Mouse (Mus musculus): ENCODE data around the gene Tfdp1.
"Not testable (repeated sequence)": the region's sequence is repeated elsewhere in the genome, so short reads cannot be mapped to it uniquely, and the experiment has no call there.

The Tfdp1 gene

DNA sequence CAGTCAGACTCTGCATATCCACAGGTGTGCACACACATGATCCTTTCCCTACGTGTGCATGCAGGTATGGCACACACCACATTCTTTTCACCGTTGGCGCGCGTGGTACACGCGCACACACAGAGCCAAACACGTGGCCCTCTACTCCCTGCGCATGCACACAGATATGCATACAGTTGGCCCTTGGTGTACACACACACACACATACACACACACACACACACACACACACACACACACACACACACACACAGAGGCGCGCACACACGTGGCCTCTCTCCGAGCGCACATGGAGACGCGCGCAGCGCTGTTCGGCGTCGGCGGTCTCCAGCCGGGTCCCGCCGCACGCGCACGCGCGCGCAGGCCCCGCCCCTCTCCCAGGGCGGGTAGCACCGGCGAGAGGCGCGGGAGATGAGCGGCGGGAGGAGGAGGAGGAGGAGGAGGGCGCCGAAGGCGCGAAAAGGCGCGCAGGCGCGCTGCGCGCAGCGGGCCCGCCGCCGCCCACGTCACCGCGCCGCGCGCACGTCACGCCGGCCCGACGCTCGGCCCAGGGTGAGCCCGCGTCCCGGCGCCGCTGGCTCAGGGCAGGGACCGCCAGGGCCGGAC, at the start of gene Tfdp1:
TSS of gene Tfdp1 (plus strand) at position 497 of the 606 bp plus-strand sequence.
- DNase-seq (ENCODE audit: low spot score), result peak; percentile 85

DNA sequence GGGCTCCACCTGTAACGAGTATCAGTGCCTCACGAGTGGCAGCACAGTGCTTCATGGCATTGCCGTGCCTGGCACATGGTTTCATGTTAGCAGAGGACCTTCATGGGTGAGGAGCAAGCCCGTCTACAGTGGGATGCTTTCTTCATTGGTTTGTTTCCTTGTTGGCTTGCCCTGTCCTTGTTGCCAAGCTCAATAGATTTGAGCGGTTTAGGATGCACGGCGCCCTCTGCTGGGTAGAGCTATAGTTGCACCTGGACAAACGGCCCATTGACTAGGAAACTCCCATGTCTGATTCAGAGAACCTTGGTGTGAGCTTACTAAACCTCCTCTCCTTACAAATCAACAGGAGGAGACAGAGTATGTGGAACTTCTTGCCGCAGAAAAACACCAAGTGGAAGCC, 46.2 kb upstream of the Tfdp1 start:
- peak; percentile 52 for DNase-seq (ENCODE audit: low spot score)

DNA sequence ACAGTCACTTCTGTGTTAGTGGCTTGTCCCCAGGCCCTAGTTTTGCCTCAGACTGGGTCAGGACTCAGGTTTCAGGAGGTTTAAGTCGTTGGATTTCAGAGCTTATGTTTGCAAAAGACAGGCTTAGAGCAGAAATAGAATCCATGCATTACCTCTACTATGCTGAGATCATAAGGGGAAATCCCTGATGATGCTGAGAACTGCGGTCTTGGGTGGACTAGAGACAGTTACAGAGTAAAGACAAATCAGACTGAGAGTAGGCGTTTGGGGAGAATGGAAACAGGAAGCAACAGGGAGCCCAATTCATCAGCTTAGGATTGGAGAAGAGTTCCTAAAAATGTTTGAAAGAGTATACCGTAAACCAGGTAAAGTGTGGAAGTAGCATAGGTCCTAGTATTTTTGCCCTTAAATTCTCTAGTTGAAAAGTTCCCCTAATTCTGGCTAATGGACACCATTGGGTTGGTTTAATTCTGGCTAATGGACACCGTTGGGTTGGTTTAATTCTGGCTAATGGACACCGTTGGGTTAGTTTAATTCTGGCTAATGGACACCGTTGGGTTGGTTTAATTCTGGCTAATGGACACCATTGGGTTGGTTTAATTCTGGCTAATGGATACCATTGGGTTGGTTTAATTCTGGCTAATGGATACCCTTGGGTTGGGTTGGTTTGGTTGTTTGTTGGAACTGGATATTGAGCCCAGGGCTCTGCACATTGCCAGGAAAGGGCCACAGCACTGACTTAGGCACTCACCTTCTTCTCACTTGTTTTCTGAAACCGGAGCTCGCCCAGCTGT, 44.7 kb upstream of the Tfdp1 start:
- no peak for DNase-seq (ENCODE audit: low spot score)

DNA sequence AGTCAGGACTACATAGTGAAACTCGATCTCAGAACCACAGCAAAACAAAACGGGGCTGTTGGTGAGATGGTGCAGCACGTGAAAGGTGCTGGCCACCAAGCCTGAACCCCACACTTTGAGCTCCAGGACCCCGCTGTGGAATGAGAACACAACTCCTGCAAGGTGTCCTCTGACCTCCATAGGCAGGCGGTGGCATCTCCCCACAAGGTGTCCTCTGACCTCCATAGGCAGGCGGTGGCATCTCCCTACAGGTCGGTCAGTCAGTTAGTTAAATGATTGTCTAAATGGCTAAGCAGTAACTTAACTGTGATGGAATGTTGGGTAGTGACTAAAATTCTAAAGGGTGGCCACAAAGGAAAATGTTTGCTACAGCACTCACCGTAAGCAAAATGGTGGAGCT, 39.0 kb upstream of the Tfdp1 start:
- peak; percentile 26 for DNase-seq (ENCODE audit: low spot score)

DNA sequence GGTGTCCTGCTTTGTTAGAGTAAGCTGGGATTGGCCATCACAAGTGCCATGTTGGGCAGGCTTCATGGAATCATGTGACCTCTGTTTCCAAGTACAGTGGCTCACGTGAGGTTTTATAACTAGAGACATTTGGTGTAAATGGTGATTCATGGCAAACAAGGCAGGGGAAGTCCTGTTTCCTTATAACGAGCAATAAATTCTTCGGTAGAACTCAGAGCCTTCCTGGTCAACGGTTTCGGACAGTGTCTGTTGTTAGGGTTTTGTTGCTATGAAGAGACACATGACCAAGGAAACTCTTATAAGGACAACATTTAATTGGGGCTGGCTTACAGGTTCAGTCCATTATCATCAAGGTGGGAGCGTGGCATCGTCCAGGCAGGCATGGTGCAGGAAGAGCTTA, 37.5 kb upstream of the Tfdp1 start:
- DNase-seq (ENCODE audit: low spot score), result no peak

DNA sequence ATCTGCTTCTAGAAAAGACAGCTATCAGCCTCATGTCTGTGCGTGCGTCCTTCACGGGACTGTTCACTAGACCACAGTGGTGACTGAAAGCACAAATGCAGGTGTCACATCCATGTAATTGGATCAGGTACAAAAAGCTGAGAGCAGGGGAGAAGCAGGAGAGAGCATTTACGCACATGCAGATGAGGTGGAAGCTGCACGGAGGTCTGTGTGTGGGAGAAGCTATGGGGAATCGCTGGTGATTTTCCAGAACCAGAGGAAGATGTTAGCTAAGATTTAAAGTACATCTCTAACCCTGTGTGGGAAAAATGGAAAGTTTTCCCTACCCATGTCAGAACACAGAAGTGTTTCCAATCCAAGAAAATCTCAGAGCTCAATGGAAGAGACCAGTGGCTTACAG, 33.1 kb upstream of the Tfdp1 start:
- DNase-seq (ENCODE audit: low spot score), result no peak

DNA sequence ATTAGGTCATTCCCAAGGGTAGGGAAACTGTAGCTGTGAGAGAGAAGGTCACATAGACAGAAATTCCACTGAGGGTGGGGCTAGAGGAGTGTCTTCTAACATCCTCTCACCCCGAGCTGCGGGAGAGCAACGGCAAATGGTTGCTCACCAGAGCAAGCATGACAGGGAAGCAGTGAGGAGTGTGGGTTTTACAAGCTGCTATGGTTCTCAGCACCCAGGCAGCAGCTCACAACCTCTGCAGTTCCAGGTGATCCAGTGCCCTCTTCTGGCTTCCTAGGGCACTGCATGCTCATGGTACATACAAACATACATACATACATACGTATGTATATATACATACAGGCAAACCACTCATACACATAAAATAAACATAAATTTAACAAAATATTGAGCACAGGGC, 32.7 kb upstream of the Tfdp1 start:
- no peak for DNase-seq (ENCODE audit: low spot score)

DNA sequence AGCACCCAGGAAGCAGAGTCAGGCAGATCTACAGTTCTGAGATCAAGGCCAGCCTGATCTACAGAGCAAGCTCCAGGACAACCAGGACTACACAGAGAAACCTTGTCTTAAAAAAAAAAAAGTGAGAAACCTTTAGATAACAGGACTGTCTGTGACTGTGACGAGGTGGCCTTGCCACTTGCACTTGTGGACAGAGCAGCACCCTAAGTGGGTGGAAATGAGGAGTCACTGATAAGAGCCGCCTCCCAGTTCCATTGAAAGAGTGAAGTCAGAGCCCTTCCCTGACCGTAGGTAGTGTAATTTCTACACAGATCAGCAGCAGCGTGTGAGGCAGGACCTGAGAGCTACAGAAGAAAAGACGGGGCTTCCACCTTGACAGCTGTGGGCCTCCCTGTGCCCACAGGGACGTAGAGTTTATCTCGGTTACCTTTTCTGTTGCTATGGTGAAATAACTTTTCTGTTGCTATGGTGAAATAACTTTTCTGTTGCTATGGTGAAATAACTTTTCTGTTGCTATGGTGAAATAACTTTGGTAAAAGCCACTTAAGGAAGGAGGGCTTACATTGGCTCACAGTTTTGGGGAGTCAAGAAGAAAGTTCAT, 32.1 kb upstream of the Tfdp1 start:
- DNase-seq (ENCODE audit: low spot score), result no peak

DNA sequence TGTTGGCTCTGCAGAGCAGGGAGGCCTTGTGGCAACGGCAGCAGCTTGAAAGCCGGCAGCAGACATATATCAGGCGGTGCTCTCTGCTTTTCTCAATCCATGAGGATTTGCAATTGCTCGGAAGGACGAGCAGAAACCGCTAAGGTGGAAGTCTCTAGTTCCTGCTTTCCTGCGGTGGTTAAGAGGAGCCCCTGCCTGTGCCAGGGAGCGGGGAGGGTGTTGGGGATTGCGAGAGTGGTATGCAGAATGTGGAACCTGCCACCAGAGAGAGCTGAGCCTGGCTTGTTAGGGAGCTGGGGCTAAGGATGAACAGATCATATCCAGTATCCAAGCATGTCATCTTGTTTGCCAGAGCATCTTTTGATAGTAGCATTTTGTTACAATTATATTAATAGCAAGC, 31.6 kb upstream of the Tfdp1 start:
- DNase-seq (ENCODE audit: low spot score), result no peak

DNA sequence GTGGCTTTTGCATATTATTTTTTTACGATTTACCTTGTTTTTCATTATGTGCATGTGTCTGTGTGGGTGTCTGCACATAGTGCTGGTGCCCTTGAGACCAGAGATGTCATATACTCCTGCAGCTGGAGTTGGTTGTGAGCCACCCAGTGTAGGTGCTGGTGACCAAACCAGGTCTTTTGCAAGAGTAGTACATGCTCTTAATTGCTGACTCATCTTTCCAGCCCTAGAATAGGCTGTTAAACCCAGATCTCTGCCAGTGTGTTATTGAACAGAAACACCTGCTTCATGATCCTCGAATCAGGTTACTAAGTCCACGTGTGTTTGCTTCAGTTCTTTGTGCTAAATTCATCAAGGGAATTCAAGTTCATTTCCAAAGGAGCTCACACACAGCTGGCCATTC, 23.6 kb upstream of the Tfdp1 start:
- DNase-seq (ENCODE audit: low spot score), result no peak

DNA sequence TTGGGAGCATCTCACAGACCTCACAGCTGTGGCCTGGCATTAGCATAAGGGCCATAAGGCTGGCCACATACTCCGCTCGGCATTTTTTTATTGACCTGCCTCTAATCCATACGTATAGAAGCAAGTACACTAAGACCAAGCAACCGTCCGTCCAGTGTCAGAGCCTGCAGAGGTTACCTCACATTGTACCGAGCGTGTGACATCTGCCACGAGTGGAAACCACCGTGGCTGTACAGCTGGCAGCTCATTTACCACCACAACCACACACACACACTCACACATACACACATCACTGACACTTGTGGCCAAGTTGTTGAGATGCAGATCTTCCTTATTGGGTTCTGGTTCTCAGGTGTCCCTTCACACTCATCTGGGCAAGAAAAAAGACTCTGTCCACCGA, 21.9 kb upstream of the Tfdp1 start:
- DNase-seq (ENCODE audit: low spot score), result no peak

DNA sequence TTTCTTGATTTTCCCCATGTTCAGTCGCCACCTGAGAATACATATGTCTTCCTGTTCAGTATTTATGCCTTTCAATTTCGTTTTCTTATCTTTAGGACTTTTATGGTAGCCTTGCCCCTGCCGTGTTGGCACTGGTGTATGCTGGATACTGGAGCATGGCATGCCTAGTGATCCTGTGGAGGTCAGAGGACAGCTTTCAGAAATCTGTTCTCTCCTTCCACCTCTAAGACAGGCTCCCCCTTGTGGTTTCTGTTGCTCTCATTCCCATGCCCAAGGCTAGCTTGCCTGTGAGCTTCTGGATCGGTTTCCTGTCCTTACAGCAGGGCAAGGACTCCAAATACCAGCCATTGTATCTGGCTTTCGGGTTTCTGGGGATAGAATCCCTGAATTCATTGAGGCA, 12.0 kb upstream of the Tfdp1 start:
- peak; percentile 53 for DNase-seq (ENCODE audit: low spot score)

DNA sequence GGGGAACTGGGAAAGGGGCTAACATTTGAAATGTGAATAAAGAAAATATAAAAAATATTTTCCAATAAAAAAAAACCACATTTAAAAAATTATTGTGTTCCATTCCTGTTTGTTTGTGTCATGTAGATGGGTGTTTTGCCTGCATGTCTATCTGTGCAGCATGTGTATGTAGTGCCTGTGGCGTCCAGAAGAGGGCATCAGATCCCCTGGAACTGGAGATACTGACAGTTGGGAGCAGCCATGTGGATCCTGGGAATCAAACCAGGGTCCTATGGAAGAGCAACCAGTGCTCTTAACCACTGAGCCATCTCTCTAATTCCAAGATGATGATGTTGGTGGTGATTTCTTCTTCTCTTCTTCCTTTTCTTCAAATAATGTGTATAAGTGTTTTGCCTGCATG, 3.9 kb upstream of the Tfdp1 start:
- DNase-seq (ENCODE audit: low spot score), result no peak

DNA sequence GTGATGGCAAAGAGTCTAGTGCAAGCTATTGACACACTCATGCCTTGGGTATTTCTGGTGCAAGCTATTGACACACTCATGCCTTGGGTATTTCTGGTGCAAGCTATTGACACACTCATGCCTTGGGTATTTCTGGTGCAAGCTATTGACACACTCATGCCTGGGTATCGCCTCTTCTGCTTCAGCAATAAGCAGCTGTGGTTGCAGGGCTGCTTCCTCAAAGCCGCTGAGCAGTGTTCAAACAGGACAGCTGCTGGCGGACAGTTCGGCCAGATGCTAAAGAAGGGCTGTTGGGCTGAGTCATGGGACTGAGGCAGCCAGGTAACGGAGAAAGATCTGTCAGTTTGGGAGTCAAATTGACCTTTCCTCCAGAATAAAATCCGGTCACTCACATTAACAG, 1.3 kb upstream of the Tfdp1 start:
- DNase-seq (ENCODE audit: low spot score), result not testable (repeated sequence)

DNA sequence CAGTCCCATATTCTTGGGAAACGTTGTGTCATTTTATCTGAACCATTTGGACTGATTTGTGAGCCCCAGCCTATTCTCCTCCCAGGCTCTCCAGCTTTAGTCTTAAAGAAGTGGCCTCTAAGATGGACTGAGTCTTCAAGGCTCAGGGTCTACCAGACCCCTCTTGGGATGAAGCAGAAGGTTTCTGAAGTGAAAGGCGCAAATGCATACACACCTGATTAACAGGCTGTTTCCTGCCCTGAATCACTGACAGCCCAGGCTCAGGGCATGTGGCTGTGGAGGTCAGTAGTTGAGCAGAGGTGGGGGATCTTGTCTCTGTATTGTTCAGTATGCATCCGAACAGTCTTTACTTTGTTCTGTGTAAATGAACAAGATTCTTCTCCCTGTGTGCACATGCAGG, 873 bp upstream of the Tfdp1 start:
- DNase-seq (ENCODE audit: low spot score), result no peak

DNA sequence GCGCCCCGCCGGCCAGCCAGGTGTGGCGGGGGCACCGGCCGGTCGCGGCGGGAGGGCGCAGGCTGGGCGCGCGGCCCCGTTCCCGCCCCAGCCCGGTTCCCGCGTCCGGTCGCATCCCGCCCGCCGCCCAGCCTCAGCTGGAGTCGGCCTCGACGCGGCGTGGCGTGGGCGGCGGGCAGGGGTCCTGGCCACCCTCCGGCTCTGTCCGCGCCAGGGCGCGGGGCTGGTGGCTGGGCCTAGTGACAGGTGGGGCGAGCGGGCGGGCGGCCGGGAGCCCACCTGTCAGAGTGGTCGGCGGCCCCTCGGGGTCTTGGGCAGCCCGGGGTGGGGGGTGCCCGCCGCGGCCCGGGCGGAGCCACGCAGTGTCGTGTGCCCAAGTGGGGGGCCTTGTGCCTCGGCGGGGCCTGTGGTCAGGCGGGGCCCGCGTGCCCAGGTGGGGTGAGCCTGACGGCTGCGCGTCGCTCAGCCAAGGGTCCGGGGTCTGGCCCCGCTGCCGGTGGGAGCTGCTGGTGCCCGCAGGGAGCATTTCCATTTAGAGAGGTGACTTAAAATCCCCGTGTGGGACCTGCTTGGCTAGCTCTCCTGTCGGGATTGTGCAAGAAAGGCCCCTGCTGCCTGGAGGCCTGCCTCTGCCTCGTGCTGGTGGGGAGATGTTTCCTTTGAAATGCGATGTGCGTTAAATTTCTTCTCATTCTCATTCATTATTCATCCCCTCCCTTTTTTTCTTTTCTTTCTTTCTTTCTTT, 522 bp downstream of the Tfdp1 start:
- peak; percentile 52 for DNase-seq (ENCODE audit: low spot score)

DNA sequence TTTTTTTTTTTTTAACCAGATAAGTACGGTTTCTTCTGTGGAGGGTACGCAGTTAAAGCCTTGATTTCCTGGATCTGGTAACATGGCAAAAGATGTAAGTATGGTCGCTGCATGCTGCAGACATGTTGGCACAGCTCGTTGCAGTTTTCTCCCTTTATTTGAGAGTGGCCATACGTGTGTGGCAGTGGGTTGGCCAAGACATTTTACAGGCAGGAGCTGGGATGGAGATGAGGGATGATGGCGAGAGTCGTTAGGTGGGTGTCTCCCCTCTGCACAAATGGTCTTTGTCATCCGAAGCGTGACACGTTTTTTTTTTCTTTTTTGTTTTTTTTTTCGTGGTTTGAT, 1.1 kb downstream of the Tfdp1 start:
- DNase-seq (ENCODE audit: low spot score), result no peak

DNA sequence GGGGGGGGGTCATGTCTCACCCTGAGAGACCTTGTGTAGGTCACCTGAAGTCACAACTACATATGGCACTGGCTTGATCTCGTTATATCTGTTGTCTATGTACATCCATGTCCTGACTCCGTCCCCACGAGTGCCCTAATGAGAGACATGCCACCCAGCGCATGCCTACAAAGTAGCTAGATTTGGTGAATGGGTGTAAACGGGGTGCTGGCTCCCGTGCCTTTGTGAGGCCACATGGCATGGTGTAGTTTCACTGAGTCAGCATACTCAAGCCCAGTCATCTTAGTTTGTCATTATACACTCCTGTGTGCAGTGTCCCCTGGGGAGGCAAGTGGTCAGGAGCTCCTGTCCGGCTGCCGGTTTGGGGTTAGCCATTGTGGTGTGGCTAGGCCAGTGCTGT, 2.1 kb downstream of the Tfdp1 start:
- DNase-seq (ENCODE audit: low spot score), result no peak

DNA sequence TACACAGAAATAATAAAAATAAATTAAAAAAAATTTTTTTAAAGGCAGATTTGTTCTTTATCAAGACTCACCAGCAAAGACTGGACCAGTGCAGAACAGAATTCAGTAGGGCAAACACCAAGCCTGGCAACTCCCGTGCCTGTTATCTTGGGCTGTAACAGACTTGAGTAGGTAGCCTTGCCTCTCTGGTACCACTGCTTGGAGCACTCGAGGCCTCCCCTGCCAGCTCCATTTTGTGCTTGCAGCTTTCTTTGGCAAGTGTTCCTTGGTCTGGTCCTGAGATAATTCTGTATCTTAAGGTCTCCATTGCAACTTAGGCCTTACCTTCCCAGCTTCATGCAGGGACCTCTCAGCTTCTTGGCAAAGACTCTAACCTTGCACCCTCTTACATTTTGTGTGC, 3.8 kb downstream of the Tfdp1 start:
- DNase-seq (ENCODE audit: low spot score), result no peak

DNA sequence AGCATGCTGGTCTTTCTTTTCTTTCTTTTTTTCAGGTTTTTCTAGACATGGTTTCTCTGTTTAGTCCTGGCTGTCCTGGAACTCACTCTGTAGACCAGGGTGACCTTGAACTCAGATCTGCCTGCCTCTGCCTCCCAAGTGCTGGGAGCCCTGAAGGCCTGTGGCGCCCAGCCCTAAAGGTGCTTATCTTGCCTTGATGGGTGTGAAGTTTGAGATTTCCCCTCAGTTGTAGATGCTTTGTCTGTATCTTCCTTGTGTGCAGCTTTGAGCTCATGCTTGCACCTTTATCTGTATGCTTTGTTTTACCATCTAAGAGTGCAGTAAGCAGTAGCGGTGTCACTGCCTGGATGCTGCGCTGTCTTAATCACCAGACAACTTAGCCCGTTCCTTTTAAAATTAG, 4.6 kb downstream of the Tfdp1 start:
- DNase-seq (ENCODE audit: low spot score), result no peak

DNA sequence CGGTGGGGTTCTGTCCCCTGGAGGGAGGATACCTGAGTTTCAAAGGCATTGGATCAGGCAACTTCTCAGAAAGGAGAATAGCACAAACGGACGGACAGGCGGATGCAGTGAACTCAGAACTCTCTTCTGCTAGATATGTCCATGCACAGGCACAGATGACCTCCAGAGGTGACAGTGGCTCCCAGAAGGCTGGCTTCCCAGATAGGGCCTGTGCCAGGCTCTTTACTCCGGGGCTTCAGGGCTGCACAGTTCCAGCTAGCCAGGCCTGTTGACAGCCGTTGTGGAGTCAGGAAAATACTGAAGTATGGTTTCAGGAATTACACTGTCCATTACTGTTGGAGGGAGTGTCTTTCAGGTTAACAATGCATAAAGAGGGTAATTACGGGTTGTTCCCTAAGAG, 11.5 kb downstream of the Tfdp1 start:
- no peak for DNase-seq (ENCODE audit: low spot score)

DNA sequence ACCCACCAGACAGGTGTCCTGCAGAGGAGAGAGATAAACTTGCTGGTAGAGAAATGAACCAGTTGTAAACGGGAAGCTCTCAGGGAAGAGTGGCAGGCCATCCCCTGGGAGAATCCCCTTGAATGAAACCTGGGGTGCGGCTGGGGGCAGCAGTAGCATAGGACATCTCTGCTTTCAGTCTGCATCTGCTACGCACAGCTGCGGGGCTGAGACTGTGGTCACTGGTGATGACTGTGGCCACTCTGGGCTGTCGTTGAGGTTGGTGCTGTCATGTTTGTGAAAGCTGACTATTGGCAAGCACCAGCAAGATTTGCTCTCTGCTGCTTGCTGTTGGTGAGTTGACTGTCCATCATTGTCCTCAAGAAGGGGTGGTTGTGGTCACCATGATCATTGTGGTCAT, 13.0 kb downstream of the Tfdp1 start:
- DNase-seq (ENCODE audit: low spot score), result no peak

DNA sequence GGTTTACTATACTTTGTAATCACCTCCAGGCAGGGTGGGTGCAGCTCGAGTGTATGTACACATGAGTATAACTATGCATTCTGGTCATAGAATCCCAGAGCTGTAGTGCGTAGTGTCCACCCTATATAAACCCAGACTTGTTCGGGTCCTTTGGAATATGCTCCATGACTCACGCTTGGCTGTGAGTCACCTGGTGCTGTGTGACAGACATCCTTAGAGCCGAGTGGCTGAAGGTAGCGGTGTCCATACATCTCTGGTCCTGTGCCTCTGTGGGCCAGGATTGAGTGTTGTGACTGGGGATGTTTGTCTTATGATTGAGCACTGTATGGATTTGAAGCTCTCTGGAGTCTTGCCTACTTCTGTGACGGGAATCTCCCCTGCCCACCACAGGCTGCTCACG, 14.1 kb downstream of the Tfdp1 start:
- no peak for DNase-seq (ENCODE audit: low spot score)

Data from yolk sac, embryonic 10.5 days (tissue).